Mouse (Mus musculus) spleen, postnatal 4 days (tissue): ENCODE data around the gene Cacnb3.
A peak's percentile ranks its signal among the peaks of the same experiment; 100 is the strongest.

Experiments used
- DNase-seq, 2 experiments: peaks; one replicate each; pipeline ENCODE4 v3.0.0; 2022; ENCODE audit warnings: low spot score in 2 of 2

The Cacnb3 gene

DNA sequence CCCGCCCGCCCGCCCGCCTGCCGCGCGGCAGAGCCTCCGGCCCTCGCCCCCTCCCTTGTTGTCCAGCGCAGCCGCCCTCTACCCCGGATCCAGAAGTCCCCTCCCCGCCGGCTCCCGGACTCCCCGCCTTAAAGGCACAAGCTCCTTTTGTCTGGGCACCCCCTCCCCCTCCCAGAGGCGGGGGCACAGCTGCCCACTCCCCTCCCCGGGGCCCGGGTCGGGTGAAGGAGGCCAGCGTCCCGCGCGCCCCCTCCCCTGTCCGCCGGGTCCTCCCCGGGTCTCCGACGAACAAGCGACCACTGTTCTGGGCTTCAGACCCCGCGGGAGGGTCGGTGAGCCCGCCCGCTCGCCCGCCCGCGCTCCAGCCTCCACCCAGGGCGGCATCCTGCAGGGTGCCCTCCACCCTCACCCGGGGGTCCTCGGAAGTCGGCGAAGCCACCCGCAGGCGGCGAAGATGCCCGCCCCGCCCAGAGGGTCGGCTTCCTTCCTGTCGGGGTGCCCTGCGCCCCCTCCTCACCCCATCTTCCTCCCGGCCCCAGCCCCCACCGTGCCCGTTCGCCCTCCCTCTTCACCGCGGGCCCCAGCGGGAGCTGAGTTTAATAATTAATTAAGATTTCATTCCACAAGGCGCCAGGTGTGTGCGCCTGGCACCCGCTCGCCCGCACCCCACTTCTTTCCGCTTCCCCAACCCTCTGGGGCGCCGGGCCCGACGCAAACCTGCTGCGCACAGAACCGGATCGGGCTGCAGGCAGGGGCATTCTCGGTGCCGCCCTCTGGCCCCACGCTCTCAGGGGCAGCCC, 21.1 kb upstream of the Cacnb3 start, which contains the start of gene Adcy6:
Gene Adcy6, minus strand, starts transcription at position 746 of the 800 bp plus-strand sequence.
- peak; percentile 47 to 78 for DNase-seq

- DNase-seq, result no peak
Measured at GRCm38 (mm10) chr15:98610131-98610633, 20.5 kb upstream of the Cacnb3 start.

DNA sequence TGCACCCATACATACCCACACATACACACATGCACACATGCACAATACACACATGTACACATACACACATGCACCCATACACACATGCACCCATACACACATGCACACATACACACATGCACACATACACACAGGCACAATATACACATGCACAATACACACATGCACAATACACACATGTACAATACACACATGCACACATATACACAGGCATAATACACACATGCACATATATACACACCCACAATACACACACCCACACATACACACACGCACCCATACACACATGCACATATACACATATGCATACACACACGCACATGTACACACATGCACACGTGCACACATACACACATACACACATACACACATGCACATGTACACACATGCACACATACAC, 18.4 kb upstream of the Cacnb3 start:
- DNase-seq, result no peak

- DNase-seq, result peak in 1 of 2 experiments; percentile 61
Measured at GRCm38 (mm10) chr15:98614551-98614950, 16.1 kb upstream of the Cacnb3 start.

- no peak for DNase-seq
Measured at GRCm38 (mm10) chr15:98614971-98615370, 15.7 kb upstream of the Cacnb3 start.

GRCm38 (mm10) chr15:98615751-98616150, 14.9 kb upstream of the Cacnb3 start:
- no peak for DNase-seq

DNA sequence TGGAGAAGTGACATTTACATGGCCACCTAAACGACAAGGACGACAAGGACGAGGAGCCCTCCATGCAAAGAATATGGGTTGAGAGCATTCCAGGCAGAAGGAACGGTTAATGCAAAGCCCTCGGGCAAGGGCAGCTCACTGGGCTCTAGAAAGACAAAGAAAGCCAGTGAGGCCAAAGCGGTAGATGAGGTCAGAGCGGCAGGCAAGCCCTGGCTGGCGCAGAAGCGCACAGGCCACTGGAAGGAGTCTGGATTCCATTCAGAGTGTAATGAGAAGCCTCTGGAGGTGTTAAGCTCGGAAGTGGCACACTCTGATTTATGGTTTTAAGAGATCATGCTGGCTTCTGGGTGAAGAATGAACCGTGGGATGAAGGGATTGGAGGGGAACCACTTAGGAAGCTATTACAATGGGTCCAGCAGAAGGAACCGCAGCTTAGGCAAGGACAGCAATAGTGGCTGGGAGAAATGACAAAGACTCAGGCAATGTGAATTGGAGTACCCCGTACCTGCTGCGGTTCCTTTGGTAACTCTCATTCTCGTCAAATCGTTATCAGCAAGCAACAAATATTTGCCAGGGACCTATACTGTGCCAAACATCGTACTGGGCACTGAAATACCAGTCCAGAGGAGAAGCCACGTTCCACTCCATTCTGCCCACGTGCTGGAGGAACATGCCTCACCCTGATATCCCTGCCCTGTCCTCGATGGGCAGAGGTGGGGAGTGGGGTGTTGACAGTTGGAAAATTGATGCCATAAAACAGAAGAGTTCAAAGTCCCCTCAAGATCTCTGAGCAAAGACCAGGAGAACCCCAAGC, 14.1 kb upstream of the Cacnb3 start:
- no peak for DNase-seq

- peak; percentile 66 to 88 for DNase-seq
Measured at GRCm38 (mm10) chr15:98617176-98617537, 13.5 kb upstream of the Cacnb3 start.

DNA sequence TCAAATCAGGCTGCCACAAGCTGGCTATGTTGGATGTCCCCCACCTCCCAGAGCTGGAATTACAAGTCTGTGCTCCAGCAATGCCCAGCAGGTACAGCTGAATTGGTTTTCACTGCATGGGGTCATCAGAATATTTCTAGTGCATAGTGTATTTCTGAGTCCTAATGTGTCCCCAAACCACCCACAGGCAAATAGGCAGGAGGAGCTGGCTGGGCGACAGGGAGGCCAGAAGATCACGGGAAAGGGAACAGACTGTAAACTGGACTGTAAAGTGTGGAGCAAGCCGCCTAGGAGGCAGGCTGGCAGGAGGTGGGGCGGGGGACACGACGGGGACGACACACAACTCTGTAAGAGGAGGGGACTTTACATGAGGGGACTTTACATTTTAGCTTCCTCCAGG, 8.4 kb upstream of the Cacnb3 start:
- DNase-seq, result no peak

GRCm38 (mm10) chr15:98622721-98623120, 7.9 kb upstream of the Cacnb3 start:
- DNase-seq, result no peak

GRCm38 (mm10) chr15:98623361-98623821, 7.2 kb upstream of the Cacnb3 start:
- no peak for DNase-seq

DNA sequence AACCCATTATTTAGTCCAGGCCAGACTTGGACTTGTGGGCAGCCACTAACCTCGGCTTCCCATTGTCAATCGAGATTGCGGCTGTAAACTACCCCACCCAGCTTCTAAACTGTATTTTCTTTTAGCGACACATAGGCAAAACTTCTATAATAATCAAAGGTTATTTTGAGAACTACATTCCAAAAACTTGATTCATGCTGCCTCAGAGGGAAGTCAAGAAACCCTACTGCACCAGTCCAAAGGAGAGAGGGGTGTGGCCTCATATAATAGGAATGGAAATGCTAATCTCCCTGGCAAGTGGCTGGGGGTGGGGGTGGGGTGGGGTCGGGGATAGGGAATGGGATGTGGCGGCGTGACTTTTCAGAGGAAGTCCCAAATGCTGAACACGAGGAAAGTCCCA, 4.6 kb upstream of the Cacnb3 start:
- no peak for DNase-seq

DNA sequence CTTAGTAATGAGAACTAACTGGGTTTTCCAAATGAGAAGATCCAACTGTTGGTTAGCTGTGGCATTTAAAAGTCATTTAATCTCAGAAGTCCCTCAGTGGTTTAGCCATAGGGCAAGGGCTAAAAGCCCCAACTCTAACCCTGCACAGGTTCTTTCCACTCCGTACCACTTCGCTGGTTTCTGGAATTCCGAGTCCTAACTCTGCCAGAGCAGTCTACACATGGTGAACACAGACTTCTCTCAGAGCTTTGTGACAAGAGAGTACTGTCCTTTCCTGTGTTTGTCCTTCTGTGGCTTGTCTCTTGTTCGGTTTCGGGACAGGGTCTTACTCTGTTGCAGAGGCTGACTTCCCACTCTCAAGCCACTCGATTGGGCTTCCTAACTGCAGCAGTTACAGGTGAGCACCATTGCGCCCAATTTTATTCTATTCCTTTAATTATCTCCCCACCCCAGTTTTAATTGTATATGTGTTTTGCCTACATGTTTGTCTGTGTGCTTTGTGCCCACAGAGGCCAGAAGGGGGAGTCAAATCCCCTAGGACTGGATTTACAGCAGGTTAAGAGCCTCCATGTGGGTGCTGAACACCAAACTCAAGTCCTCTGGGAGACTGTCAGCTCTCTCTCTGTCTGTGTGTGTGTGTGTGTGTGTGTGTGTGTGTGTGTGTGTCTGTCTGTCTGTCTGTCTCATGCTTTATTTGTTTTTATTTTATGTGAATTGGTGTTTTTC, 4.0 kb upstream of the Cacnb3 start:
- DNase-seq, result no peak

GRCm38 (mm10) chr15:98628589-98629254, 1.9 kb upstream of the Cacnb3 start:
- DNase-seq, result no peak

DNA sequence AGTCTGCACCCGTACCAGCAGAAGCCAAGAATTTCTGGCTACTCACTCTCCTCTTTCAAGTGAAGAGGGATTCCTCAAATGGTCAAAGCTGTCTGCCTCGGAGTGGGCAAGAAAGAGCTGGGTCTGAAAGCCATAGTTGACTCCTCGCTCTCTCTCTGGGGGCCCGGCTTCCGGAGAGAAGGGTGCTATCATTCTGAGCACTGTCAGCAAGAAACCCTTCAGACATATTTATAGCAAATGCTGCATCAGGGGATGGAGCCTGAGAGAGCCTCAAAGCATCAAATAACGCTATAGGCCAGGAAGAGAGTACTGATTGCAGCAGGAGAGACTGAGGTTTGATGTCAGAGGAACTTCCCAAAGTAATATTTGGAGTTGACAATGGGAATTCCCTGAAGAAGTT, 1.2 kb upstream of the Cacnb3 start:
- DNase-seq, result no peak

- DNase-seq, result peak; percentile 74 to 92
Measured at GRCm38 (mm10) chr15:98631493-98631892, 853 bp downstream of the Cacnb3 start.

DNA sequence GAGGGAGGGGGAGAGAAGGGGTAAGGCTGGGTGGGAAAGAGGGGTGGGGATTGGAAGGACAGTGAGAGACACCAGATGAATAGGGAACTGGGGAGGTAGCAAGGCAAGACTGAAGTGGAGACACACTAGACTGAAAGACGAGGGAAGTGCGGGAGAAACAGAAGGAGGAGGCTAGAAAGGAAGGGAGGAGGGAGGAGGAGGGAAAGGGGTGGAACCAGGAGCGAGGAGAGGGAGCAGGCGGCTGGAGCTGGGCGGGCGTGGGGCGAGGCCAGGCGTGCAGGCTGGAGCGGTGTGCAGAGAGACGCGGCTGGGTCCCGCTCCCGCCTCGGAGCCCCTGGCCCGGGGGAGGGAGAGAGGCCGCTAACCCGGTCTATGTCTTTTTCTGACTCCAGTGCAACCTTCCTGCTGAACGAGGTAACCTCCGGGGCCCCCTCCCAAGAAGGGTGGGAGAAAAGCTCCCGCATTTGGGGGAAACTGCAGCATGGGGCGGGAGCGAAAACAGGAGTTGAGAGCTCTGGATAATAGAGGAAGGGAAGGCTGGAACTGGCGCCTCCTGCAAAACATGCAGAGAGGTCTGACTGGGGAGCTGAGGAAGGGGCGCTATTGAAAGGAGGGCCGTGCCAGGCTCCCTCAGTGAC, 1.6 kb downstream of the Cacnb3 start:
- no peak for DNase-seq

- DNase-seq, result no peak
Measured at GRCm38 (mm10) chr15:98632921-98633320, 2.3 kb downstream of the Cacnb3 start.

DNA sequence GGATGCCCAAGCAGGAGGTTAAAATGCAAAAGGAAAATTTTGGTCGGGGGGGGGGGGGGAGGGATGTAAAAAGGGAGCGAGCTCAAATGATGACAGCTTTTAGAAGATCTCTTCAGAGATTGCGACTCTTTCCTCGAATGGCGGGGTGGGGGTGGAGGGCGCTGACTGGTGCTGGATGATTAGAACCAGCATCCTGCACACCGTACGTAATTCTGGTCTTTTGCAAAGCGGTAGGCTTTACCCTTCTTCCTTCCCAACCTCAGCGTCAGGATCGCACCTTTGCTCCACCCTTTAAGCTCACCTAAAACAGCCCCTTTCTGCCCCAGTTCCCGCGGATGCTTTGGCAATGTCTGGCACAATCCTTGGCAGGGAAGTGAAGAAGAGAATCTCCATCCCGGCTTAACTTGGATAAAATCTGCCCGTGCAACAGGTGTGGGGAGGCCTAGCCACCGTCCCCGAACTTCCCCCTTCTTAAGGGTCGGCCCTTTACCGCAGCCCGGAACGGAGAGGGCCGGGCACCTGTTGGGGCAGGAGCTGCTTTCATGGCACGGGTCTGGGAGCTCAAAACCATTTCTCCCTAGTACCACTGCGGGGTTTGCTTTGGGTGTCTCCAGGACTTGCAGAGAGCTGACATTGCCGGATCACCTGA, 3.3 kb downstream of the Cacnb3 start:
- no peak for DNase-seq

GRCm38 (mm10) chr15:98634541-98635081, 4.0 kb downstream of the Cacnb3 start:
- DNase-seq, result peak; percentile 37 to 76
